Mouse (Mus musculus): ENCODE measurements around the gene Arhgap45.

DNA sequence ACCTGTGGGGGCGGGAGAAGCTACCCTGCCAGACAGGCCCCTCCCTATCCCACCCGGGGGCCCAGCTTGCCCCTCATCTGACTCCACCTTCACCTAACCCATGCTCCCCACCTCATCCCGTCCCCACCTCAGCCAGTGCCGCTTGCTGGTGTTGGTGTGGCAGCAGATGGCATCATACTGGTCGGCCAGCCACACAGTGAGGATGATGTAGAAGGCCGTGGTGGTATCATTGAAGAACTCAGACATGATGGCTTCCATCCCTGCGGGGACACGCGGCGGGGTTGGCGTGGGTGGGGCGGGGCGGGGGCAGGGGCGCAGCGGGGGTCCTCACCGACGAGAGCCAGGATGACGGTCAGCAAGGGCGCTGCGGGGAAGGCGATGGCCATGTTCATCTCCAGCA is 38.4 kb upstream of the Arhgap45 start:
- TF ChIP-seq POLR2A (IDR thresholded peaks at IDR 0.05; ENCODE audit: insufficient read depth, low read depth, low read length): no peak
- no peak for TF ChIP-seq CTCF (IDR thresholded peaks at IDR 0.05)

All from heart, adult 2 months (tissue).